Mouse (Mus musculus): ENCODE results near the gene Nicn1.

DNA sequence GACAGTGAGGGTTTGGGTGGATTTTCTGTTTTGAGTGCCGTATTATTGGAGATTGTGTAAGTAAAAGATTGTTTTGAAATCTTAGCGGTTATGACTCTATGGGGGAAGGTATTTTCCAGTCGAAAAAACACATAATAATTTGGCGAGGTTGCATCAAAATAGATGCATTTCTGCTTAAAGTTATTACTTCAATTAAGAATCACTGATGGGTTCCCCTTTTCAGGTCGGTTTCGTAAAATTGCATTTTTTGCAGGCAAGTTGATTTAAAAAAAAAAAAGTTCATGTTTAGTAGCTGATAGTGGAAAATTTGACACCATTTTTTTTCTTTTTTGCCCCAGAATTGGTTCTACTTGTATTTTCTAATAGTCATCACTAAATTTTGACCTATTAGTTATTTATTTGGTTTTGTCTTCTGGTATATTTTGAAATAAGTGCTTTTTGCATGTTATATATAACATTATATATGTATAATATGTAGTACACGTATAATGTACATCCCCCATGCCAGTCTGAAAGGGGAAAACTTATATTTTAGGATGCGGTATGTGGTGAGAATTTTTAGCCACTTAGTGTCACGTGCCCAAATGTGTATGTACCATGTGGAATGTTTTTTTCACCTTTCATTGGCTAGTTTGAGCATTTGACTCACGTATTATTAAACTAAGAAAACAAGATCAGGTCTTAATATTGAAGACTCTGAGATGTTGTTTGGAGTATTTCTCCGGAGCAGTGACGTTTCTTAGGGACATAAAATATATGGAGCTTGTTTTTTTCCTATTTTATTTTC lies 17.0 kb downstream of the Nicn1 start:
- TF ChIP-seq POLR2A (IDR thresholded peaks at IDR 0.05; ENCODE audit: extremely low read depth, insufficient read depth, low read length), result no peak
- TF ChIP-seq CTCF (IDR thresholded peaks at IDR 0.05; ENCODE audit: extremely low read depth, insufficient read depth, low read length), result no peak
